Mouse (Mus musculus): ENCODE results near the gene Snx29. TPM values are rescaled to one million over a fixed set of nuclear protein-coding genes. Genes with fewer than 3 reads are reported as not detected.

Gene Snx29
- polyA plus RNA-seq, 1 experiment from 2014 or later = 6.9 TPM

- no peak for ATAC-seq (replicated peaks; ENCODE audit: low FRiP score, low read depth)
- WGBS = 44% methylated on average over 7 of the region's 7 CpGs
- no peaks in the 10 kb centered on the region for H3K27me3 ChIP-seq (ENCODE audit: insufficient read depth, low read length)
- DNase-seq (ENCODE audit: low spot score) = no peak
- no peak overlapping the region for H3K9ac ChIP-seq (ENCODE audit: low read depth, low read length)
- no peak overlapping the region for H3K4me2 ChIP-seq (ENCODE audit: low read length)
- H3K4me3 ChIP-seq (replicated peaks; ENCODE audit: low read depth, low read length) = no peak overlapping the region
- no peak overlapping the region for H3K27ac ChIP-seq
- TF ChIP-seq CTCF (IDR thresholded peaks at IDR 0.05; ENCODE audit: low read depth) = no peak
- no peaks in the 10 kb centered on the region for H3K9me3 ChIP-seq (replicated peaks; ENCODE audit: low read length)
- peaks cover 2% of the 10 kb centered on the region; the same call in 1 of the 2 replicates for H3K4me1 ChIP-seq (replicated peaks; ENCODE audit: insufficient read depth, low read length)
- peaks cover 8% of the 10 kb centered on the region; the same call in 1 of the 2 replicates for H3K36me3 ChIP-seq (ENCODE audit: insufficient read depth, low read length)
Observed at GRCm38 (mm10) chr16:11400936-11401335, 78.2 kb downstream of the Snx29 start.

DNA sequence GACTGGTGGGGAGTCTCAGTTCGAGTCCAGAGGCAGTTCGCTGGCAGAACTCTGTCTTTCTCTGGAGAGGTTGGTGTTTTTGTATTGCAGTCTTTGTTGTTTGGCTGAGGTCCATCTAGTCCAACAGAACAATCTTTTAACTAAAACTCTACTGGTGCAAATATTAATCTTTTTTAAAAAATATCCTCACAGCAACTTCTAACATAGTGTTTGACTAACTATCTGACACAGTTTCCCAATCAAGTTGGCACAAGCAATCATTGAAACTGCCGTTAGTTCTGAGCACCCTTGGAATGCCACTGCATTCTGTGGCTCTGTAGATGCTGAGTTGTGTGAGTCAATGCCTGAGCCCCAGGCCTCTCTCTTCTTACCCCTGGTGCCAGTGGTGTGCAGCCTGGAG, 82.5 kb downstream of the Snx29 start:
- no peak overlapping the region for H3K9ac ChIP-seq (ENCODE audit: low read depth, low read length)

GRCm38 (mm10) chr16:11406201-11406600, 83.5 kb downstream of the Snx29 start:
- no peak overlapping the region for H3K4me2 ChIP-seq (ENCODE audit: low read length)
- WGBS = 76% methylated on average over 5 of the region's 5 CpGs
- H3K27ac ChIP-seq = peak overlapping the region; percentile 79
- DNase-seq (ENCODE audit: low spot score) = peak; percentile 25
- no peaks in the 10 kb centered on the region for H3K9me3 ChIP-seq (replicated peaks; ENCODE audit: low read length)
- TF ChIP-seq CTCF (IDR thresholded peaks at IDR 0.05; ENCODE audit: low read depth) = no peak
- H3K27me3 ChIP-seq (ENCODE audit: insufficient read depth, low read length) = no peaks in the 10 kb centered on the region
- H3K4me3 ChIP-seq (replicated peaks; ENCODE audit: low read depth, low read length) = no peak overlapping the region
- H3K4me1 ChIP-seq (replicated peaks; ENCODE audit: insufficient read depth, low read length) = peaks cover 16% of the 10 kb centered on the region
- H3K36me3 ChIP-seq (ENCODE audit: insufficient read depth, low read length) = peaks cover 8% of the 10 kb centered on the region; the same call in 1 of the 2 replicates
- ATAC-seq (replicated peaks; ENCODE audit: low FRiP score, low read depth) = peak; percentile 87
- no peak overlapping the region for H3K9ac ChIP-seq (ENCODE audit: low read depth, low read length)

More for the DNA sequence above, 82.5 kb downstream of the Snx29 start:
- ATAC-seq (replicated peaks; ENCODE audit: low FRiP score, low read depth) (no peak), DNase-seq (ENCODE audit: low spot score) (no peak)
- Histone ChIP-seq H3K27ac (peak overlapping the region; percentile 68), H3K4me3 (replicated peaks; ENCODE audit: low read depth, low read length) (no peak overlapping the region), H3K27me3 (ENCODE audit: insufficient read depth, low read length) (no peaks in the 10 kb centered on the region), H3K4me1 (replicated peaks; ENCODE audit: insufficient read depth, low read length) (peaks cover 16% of the 10 kb centered on the region), H3K9me3 (replicated peaks; ENCODE audit: low read length) (no peaks in the 10 kb centered on the region), H3K4me2 (ENCODE audit: low read length) (no peak overlapping the region), H3K36me3 (ENCODE audit: insufficient read depth, low read length) (peaks cover 8% of the 10 kb centered on the region; the same call in 1 of the 2 replicates)
- 82% methylated on average over 3 of the region's 3 CpGs for WGBS
- no peak for TF ChIP-seq CTCF (IDR thresholded peaks at IDR 0.05; ENCODE audit: low read depth)

DNA sequence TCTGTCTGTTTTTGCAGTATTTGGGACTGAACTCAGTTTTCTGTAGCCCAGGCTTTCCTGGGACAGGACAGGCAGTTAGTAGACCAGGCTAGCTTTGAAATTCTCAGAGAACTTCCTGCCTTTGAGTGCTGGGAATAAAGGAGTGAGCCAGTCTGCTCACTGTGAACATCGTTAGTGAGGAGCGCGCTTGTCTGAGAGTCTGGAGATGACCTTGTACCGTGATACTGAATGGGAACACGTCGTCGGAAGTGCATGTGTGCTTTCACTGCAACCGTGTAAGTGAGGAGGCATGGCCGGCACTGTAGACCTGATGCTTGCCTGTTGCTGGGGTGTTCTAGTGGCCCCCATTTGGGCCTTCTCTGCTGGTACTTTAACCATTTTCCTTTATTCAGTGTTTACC, 83.9 kb downstream of the Snx29 start:
- 82% methylated on average over 9 of the region's 9 CpGs for WGBS
- H3K27ac ChIP-seq = peak overlapping the region; percentile 79
- no peak for TF ChIP-seq CTCF (IDR thresholded peaks at IDR 0.05; ENCODE audit: low read depth)
- peaks cover 16% of the 10 kb centered on the region for H3K4me1 ChIP-seq (replicated peaks; ENCODE audit: insufficient read depth, low read length)
- H3K36me3 ChIP-seq (ENCODE audit: insufficient read depth, low read length) = peaks cover 8% of the 10 kb centered on the region; the same call in 1 of the 2 replicates
- H3K4me2 ChIP-seq (ENCODE audit: low read length) = no peak overlapping the region
- no peaks in the 10 kb centered on the region for H3K27me3 ChIP-seq (ENCODE audit: insufficient read depth, low read length)
- H3K9ac ChIP-seq (ENCODE audit: low read depth, low read length) = no peak overlapping the region
- ATAC-seq (replicated peaks; ENCODE audit: low FRiP score, low read depth) (peak; percentile 37; the same call in 1 of the 2 replicates), DNase-seq (ENCODE audit: low spot score) (no peak)
- no peak overlapping the region for H3K4me3 ChIP-seq (replicated peaks; ENCODE audit: low read depth, low read length)
- H3K9me3 ChIP-seq (replicated peaks; ENCODE audit: low read length) = no peaks in the 10 kb centered on the region

DNA sequence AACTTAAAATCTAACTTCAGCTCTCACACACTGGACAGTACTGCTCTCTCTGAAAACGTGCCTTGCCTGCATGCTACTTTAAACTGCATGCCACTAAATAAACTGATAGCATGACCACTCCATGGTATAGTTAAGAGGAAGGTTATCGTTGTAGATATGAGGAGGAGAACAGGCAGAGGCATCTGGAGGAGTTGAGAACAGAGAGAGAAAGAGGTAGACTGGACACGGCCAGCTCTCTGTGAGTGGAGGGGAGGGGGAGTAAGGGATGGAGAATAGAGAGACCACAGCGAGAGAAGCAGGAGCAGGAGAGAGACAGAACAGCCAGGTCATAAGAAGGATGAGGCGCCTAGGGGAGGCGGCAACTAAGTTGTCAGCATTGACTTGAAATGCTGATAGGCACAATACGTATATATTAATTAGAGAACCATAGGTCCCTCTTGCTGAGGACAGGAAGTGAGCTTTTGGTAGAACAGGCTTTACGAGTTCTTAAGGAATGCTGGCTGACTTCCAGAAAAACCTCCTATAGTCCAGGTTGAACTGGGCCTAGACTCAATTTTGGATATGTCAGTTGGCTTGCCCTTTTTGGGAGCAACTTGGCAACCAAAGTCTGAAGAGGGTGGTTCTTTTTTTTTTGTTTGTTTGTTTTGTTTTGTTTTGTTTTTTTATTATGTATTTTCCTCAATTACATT, 85.4 kb downstream of the Snx29 start:
- Histone ChIP-seq H3K27ac (peak overlapping the region; percentile 79), H3K36me3 (ENCODE audit: insufficient read depth, low read length) (peaks cover 8% of the 10 kb centered on the region; the same call in 1 of the 2 replicates), H3K4me3 (replicated peaks; ENCODE audit: low read depth, low read length) (no peak overlapping the region), H3K4me2 (ENCODE audit: low read length) (no peak overlapping the region), H3K4me1 (replicated peaks; ENCODE audit: insufficient read depth, low read length) (peaks cover 16% of the 10 kb centered on the region), H3K9ac (ENCODE audit: low read depth, low read length) (no peak overlapping the region), H3K9me3 (replicated peaks; ENCODE audit: low read length) (no peaks in the 10 kb centered on the region), H3K27me3 (ENCODE audit: insufficient read depth, low read length) (no peaks in the 10 kb centered on the region)
- ATAC-seq (replicated peaks; ENCODE audit: low FRiP score, low read depth) (no peak), DNase-seq (ENCODE audit: low spot score) (peak; percentile 48)
- TF ChIP-seq CTCF (IDR thresholded peaks at IDR 0.05; ENCODE audit: low read depth) = no peak
- 53% methylated on average over 8 of the region's 8 CpGs for WGBS

GRCm38 (mm10) chr16:11408726-11409125, 86.0 kb downstream of the Snx29 start:
- Histone ChIP-seq H3K4me1 (replicated peaks; ENCODE audit: insufficient read depth, low read length) (peaks cover 16% of the 10 kb centered on the region), H3K9ac (ENCODE audit: low read depth, low read length) (no peak overlapping the region), H3K4me3 (replicated peaks; ENCODE audit: low read depth, low read length) (no peak overlapping the region), H3K9me3 (replicated peaks; ENCODE audit: low read length) (no peaks in the 10 kb centered on the region), H3K27me3 (ENCODE audit: insufficient read depth, low read length) (no peaks in the 10 kb centered on the region), H3K27ac (peak overlapping the region; percentile 5; the same call in 1 of the 2 replicates), H3K4me2 (ENCODE audit: low read length) (no peak overlapping the region), H3K36me3 (ENCODE audit: insufficient read depth, low read length) (peaks cover 5% of the 10 kb centered on the region; the same call in 1 of the 2 replicates)
- no peak for TF ChIP-seq CTCF (IDR thresholded peaks at IDR 0.05; ENCODE audit: low read depth)
- DNase-seq (ENCODE audit: low spot score) (no peak), ATAC-seq (replicated peaks; ENCODE audit: low FRiP score, low read depth) (no peak)
- 80% methylated on average over 4 of the region's 4 CpGs for WGBS

Data from kidney, postnatal 0 days (tissue).